Mouse (Mus musculus): ENCODE measurements around the gene Rtf2. TPM values are rescaled to one million over a fixed set of nuclear protein-coding genes. Genes with fewer than 3 reads are reported as not detected.

Gene Rtf2
- polyA plus RNA-seq, 1 experiment = 56.1 TPM

DNA sequence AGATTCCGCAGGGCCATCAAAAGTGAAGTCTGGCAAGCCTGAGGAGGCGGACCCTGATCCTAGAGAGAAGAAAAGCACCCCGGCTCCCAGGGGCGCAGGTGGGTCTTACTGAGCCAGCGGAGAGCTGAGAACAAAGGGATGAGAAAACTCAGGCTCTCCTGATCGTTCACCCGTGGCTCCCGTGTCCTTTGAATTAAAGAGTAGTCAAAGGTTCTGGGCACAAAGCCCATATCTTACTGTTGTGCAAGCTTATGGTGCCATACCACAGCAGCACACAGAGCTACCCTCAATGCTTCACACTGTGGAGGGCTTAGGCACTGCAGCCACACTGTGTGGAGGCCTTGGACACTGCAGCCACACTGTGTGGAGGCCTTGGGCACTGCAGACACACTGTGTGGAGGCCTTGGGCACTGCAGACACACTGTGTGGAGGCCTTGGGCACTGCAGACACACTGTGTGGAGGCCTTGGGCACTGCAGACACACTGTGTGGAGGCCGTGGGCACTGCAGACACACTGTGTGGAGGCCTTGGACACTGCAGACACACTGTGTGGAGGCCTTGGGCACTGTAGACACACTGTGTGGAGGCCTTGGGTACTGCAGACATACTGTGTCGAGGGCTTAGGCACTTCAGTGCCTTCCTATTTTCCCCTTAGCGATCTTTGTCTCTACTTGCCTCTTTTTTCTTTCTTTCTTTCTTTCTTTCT is 26.2 kb downstream of the Rtf2 start:
- H3K27me3 ChIP-seq (ENCODE audit: control insufficient read depth, insufficient read depth, insufficient read length) = no peaks in the 10 kb centered on the region
- no peaks in the 10 kb centered on the region for H3K79me2 ChIP-seq (ENCODE audit: control insufficient read depth, insufficient read depth)
- no peak overlapping the region for H3ac ChIP-seq (ENCODE audit: control insufficient read depth, insufficient read length, low read depth)
- H3K4me3 ChIP-seq (ENCODE audit: insufficient read depth, poor library complexity, severe bottlenecking) = no peak overlapping the region
- peaks cover 41% of the 10 kb centered on the region for H3K36me3 ChIP-seq (ENCODE audit: control insufficient read depth, insufficient read depth)
- TF ChIP-seq MYOG (IDR thresholded peaks at IDR 0.05; ENCODE audit: control insufficient read depth, extremely low read depth, insufficient read length) (no peak), MAX (IDR thresholded peaks at IDR 0.05) (no peak), USF1 (IDR thresholded peaks at IDR 0.05; ENCODE audit: low read depth) (no peak), CTCF (IDR thresholded peaks at IDR 0.05; ENCODE audit: control insufficient read depth, insufficient read depth, insufficient read length) (no peak), FOSL1 (IDR thresholded peaks at IDR 0.05; ENCODE audit: insufficient read depth, low read length, poor library complexity, severe bottlenecking) (no peak), CEBPB (IDR thresholded peaks at IDR 0.05; ENCODE audit: low read depth) (no peak), MYOD1 (IDR thresholded peaks at IDR 0.05; ENCODE audit: control insufficient read depth, insufficient read length, low read depth) (no peak)
- no peaks in the 10 kb centered on the region for H3K79me3 ChIP-seq (ENCODE audit: low read depth)

DNA sequence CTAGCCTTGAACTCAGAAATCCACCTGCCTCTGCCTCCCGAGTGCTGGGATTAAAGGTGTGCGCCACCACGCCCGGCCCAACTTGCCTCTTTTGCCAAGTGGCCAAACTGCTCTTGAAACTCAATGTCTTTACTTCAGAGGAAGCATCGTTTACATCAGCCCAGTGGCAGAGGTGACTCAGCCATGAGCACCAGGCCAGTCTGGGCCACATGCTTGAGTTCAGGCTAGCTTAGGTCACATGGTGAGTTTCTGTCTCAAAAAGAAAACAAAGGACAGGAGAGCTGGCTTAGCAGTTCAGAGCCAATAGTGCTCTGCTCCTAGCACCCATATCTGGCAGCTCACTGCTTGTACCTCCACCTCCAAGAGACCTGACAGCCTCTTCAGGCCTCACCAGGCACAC is 26.9 kb downstream of the Rtf2 start:
- no peak overlapping the region for H3ac ChIP-seq (ENCODE audit: control insufficient read depth, insufficient read length, low read depth)
- peak; percentile 26 for TF ChIP-seq USF1 (IDR thresholded peaks at IDR 0.05; ENCODE audit: low read depth)
- TF ChIP-seq MYOG (IDR thresholded peaks at IDR 0.05; ENCODE audit: control insufficient read depth, extremely low read depth, insufficient read length) = no peak
- H3K4me3 ChIP-seq (ENCODE audit: insufficient read depth, poor library complexity, severe bottlenecking) = no peak overlapping the region
- no peaks in the 10 kb centered on the region for H3K79me3 ChIP-seq (ENCODE audit: low read depth)
- H3K79me2 ChIP-seq (ENCODE audit: control insufficient read depth, insufficient read depth) = no peaks in the 10 kb centered on the region
- peaks cover 41% of the 10 kb centered on the region for H3K36me3 ChIP-seq (ENCODE audit: control insufficient read depth, insufficient read depth)
- no peaks in the 10 kb centered on the region for H3K27me3 ChIP-seq (ENCODE audit: control insufficient read depth, insufficient read depth, insufficient read length)

DNA sequence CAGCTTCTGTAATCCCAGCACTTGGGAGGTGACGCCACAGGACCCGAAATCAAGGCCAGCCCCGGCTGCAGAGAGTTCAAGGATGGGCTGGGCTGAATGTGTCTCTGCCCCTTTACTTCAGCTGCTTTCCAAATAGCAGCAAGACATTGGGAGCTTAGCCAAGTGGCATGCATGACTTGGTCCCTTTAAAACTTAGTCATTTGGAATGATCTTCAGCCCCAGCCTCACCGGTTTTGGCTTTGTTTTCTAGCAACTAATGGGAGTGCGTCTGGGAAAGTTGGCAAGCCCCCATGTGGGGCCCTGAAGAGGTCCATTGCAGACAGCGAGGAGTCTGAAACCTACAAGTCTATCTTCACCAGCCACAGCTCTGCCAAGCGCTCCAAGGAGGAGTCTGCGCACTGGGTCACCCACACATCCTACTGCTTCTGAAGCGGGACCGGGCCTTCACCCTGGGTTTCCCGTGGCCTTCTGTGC is 28.0 kb downstream of the Rtf2 start:
- Histone ChIP-seq H3K79me3 (ENCODE audit: low read depth) (no peaks in the 10 kb centered on the region), H3K4me3 (ENCODE audit: insufficient read depth, poor library complexity, severe bottlenecking) (no peak overlapping the region), H3K79me2 (ENCODE audit: control insufficient read depth, insufficient read depth) (no peaks in the 10 kb centered on the region), H3K27me3 (ENCODE audit: control insufficient read depth, insufficient read depth, insufficient read length) (no peaks in the 10 kb centered on the region), H3K36me3 (ENCODE audit: control insufficient read depth, insufficient read depth) (peaks cover 34% of the 10 kb centered on the region), H3ac (ENCODE audit: control insufficient read depth, insufficient read length, low read depth) (no peak overlapping the region)
- TF ChIP-seq FOSL1 (IDR thresholded peaks at IDR 0.05; ENCODE audit: insufficient read depth, low read length, poor library complexity, severe bottlenecking) = no peak
- TF ChIP-seq USF1 (IDR thresholded peaks at IDR 0.05; ENCODE audit: low read depth) = no peak
- TF ChIP-seq MYOG (IDR thresholded peaks at IDR 0.05; ENCODE audit: control insufficient read depth, extremely low read depth, insufficient read length) = no peak

DNA sequence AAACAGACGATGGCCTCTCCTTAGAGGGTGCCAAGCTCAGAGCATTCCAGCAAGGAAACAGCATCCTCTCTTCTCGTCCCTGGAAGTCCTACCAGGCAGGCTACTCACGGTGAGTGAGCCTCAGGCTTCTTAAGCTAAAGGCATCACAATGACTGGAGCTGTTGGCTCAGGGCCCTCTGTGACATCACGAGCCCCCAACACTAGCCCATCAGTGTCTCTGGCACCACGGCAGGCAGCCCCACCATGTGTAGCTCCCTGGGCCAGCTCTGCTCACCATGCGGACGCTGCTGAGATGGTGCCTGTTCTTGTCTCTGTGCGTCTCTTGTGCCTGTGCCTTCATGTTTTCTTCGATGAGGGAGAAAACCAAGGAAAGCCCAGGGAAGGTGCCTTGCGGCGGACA is 32.0 kb downstream of the Rtf2 start, which contains the start of gene Fam209:
Gene Fam209 (plus strand): TSS at position 203 of the 400 bp plus-strand sequence.
- Histone ChIP-seq H3K27me3 (ENCODE audit: control insufficient read depth, insufficient read depth, insufficient read length) (no peaks in the 10 kb centered on the region), H3K79me3 (ENCODE audit: low read depth) (no peaks in the 10 kb centered on the region), H3K36me3 (ENCODE audit: control insufficient read depth, insufficient read depth) (peaks cover 15% of the 10 kb centered on the region), H3K79me2 (ENCODE audit: control insufficient read depth, insufficient read depth) (no peaks in the 10 kb centered on the region), H3ac (ENCODE audit: control insufficient read depth, insufficient read length, low read depth) (no peak within 1 kb of the TSS), H3K4me3 (ENCODE audit: insufficient read depth, poor library complexity, severe bottlenecking) (no peak within 1 kb of the TSS)
- TF ChIP-seq FOSL1 (IDR thresholded peaks at IDR 0.05; ENCODE audit: insufficient read depth, low read length, poor library complexity, severe bottlenecking) = no peak

DNA sequence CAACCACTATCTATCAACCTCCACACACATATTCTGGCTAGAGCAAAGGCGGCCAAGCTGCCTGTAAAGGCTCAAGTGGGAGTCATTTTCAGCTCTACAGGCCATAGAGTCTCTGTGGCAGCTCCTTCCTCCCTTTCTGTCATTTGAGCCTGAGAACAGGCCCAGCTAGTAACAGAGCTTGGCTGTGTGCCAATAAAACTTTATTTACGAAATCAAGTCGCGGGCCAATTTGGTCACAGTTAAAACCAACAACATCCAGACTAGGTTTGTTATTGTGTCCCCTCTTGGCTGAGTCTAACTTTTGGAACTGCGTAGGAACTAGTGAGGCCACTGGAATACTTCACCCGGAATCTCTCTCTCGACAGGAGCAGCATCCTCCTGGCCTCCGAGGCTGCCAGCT is 33.2 kb downstream of the Rtf2 start:
- Histone ChIP-seq H3K27me3 (ENCODE audit: control insufficient read depth, insufficient read depth, insufficient read length) (no peaks in the 10 kb centered on the region), H3K79me2 (ENCODE audit: control insufficient read depth, insufficient read depth) (no peaks in the 10 kb centered on the region), H3ac (ENCODE audit: control insufficient read depth, insufficient read length, low read depth) (no peak overlapping the region), H3K36me3 (ENCODE audit: control insufficient read depth, insufficient read depth) (peaks cover 7% of the 10 kb centered on the region), H3K79me3 (ENCODE audit: low read depth) (no peaks in the 10 kb centered on the region), H3K4me3 (ENCODE audit: insufficient read depth, poor library complexity, severe bottlenecking) (no peak overlapping the region)
- TF ChIP-seq MYOG (IDR thresholded peaks at IDR 0.05; ENCODE audit: control insufficient read depth, extremely low read depth, insufficient read length) = no peak
- TF ChIP-seq USF1 (IDR thresholded peaks at IDR 0.05; ENCODE audit: low read depth) = no peak
- no peak for TF ChIP-seq CTCF (IDR thresholded peaks at IDR 0.05; ENCODE audit: control insufficient read depth, insufficient read depth, insufficient read length)
- no peak for TF ChIP-seq MYOD1 (IDR thresholded peaks at IDR 0.05; ENCODE audit: control insufficient read depth, insufficient read length, low read depth)
- TF ChIP-seq CEBPB (IDR thresholded peaks at IDR 0.05; ENCODE audit: low read depth) = no peak
- no peak for TF ChIP-seq FOSL1 (IDR thresholded peaks at IDR 0.05; ENCODE audit: insufficient read depth, low read length, poor library complexity, severe bottlenecking)

- Histone ChIP-seq H3K79me3 (ENCODE audit: low read depth) (no peaks in the 10 kb centered on the region), H3K27me3 (ENCODE audit: control insufficient read depth, insufficient read depth, insufficient read length) (peaks cover under 1% of the 10 kb centered on the region), H3K79me2 (ENCODE audit: control insufficient read depth, insufficient read depth) (no peaks in the 10 kb centered on the region), H3K4me3 (ENCODE audit: insufficient read depth, poor library complexity, severe bottlenecking) (no peak overlapping the region), H3K36me3 (ENCODE audit: control insufficient read depth, insufficient read depth) (no peaks in the 10 kb centered on the region), H3ac (ENCODE audit: control insufficient read depth, insufficient read length, low read depth) (no peak overlapping the region)
- TF ChIP-seq MAX (IDR thresholded peaks at IDR 0.05) (no peak), FOSL1 (IDR thresholded peaks at IDR 0.05; ENCODE audit: insufficient read depth, low read length, poor library complexity, severe bottlenecking) (no peak), CTCF (IDR thresholded peaks at IDR 0.05; ENCODE audit: control insufficient read depth, insufficient read depth, insufficient read length) (peak; percentile 27)
Measured at GRCm38 (mm10) chr2:172474970-172475369, 34.6 kb downstream of the Rtf2 start.
